Mouse (Mus musculus) thymus, postnatal 4 days (tissue): ENCODE results near the gene Lpo.

ENCODE experiments used
- DNase-seq: peaks from one replicate; pipeline ENCODE4 v3.0.0; 2021

Lpo gene

GRCm38 (mm10) chr11:87802621-87803020 is 25.5 kb downstream of the Lpo start:
- DNase-seq: peak; percentile 48

DNA sequence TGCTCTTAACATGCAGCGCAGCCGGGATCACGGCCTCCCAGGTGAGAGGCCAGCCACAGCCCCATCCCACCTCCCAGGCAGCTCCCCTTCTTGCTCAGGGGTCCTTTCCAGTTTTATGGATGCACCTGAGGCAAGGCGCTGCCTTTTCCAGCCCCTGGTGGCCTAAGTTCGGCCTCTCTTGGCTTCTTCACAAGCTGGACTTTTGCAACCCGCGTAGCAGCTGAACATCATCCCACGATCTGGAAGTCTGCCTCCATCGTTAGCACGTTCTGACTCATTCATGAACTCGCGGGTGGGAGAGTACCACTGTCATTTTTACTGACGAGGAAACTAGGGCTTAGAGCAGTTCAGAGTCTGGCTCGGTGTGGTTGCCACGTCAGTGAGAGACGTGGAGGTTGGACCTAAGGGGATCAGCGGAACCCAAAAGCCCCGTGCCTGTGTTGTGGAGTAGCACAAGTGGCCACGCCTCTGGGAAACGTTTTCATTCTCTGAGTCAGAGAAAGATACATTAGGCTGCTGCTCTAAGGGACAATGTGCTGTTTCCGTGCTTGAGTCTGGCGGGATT is 26.3 kb downstream of the Lpo start:
- no peak for DNase-seq

GRCm38 (mm10) chr11:87793460-87793859 is 34.6 kb downstream of the Lpo start, which contains the start of gene Mpo:
Gene Mpo (plus strand): TSS chr11:87793581.
- DNase-seq: no peak

GRCm38 (mm10) chr11:87790088-87790487 is 38.0 kb downstream of the Lpo start:
- DNase-seq: no peak

- no peak for DNase-seq
These were observed 48.0 kb downstream of the Lpo start for GRCm38 (mm10) chr11:87780130-87780529.

GRCm38 (mm10) chr11:87779392-87779791 is 48.7 kb downstream of the Lpo start:
- DNase-seq: no peak

- DNase-seq: no peak
These were observed 49.2 kb downstream of the Lpo start for GRCm38 (mm10) chr11:87778915-87779314.

DNA sequence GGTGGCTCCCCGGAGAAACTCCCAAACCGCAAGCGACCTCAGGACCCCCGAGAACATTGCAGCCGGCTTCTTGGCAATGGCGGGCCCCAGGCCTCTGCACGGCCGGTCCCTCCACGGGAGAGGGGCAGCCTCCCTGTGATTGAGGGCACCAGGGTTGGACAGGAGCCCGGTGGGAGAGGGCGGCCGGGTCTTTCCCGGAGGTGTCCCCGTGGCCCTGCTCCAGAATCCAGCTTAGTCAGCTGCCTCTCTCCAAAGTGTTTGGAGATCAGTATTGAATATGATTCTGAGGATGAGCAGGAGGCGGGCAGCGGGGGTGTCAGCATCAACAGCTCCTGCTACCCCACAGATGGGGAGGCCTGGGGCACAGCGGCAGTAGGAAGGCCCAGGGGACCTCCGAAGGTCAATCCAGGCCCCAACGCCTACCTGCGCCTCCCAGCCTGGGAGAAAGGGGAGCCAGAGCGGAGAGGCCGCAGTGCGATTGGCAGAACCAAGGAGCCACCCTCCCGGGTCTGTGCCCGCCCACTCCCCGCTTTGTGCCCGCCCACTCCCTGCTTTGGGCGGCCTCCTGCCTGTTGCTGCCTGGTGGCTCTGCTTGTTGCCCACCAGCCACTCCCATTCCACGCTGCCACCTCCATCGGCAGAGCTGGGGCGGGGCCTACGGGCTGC is 49.9 kb downstream of the Lpo start:
- DNase-seq: peak; percentile 65

DNA sequence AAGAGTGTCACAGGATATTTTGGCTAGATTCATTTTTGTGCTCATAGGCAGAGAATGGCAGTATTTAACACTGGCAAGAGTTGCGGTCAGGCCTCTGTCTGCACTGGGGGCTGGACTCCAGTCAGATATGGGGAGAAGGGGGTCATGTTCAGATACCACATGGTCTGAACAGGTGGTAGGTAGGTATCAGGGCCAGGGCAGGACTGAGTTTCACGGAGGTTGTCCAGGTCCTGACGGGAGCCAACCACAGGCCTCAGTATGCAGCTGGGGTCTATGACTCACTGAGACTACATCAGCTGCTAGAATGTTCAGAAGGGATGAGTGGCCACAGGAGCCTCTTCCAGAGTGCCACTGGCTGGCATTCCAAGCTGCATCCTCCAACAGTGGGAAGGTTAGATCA is 55.7 kb downstream of the Lpo start:
- no peak for DNase-seq

DNA sequence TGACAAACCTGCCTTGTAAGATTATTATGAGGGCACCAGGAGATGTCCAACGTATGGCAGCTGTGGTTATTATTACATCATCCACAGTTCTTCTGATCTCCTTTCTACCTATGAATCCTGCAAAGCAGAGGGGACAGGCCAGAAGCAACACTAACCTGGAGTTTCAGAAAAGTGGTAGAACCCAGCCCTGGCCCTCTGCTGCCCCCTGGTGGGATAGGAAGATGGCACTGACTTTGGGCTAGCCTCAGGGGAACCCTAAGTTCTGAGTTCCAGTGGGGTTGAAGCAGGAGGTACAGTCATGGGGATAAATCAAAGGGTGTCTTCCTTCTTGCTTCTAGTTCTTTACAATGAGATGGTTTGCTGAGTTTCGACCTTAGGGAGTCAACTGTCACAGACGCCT is 57.1 kb downstream of the Lpo start:
- DNase-seq: peak; percentile 95

GRCm38 (mm10) chr11:87768745-87769144 is 59.3 kb downstream of the Lpo start:
- no peak for DNase-seq

- DNase-seq: peak; percentile 45
These were observed 63.9 kb downstream of the Lpo start for GRCm38 (mm10) chr11:87763988-87764876.

GRCm38 (mm10) chr11:87763511-87763987 is 64.5 kb downstream of the Lpo start:
- peak; percentile 40 for DNase-seq

GRCm38 (mm10) chr11:87762702-87763385 is 65.2 kb downstream of the Lpo start:
- no peak for DNase-seq

- peak; percentile 33 for DNase-seq
These were observed 66.0 kb downstream of the Lpo start for GRCm38 (mm10) chr11:87761806-87762701.

DNA sequence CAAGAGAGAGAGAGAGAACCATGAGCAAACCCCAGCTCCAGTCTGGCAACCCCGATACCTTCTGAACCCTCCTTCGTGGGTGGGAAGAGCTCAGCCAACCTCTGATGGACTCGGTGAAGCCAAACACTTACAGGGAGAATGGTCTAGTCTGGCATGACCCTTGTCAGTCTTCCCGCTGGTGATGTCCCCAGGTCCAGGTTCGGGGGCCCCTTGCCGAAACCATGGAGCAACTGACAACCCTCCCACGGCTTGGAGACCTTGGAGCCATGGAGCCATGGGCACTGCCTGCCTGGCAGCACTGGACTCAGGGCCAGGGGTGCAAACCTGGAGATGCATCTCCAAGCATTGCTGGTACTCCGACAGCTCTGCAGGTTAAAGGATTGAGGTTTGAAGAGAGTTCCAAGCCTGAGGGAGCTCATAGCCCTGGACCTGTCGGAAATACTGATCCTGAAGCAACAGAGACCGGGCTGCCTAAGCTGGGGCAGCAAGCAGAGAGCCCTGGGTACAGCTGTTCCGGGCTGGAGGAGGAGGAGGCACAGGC is 66.8 kb downstream of the Lpo start:
- DNase-seq: peak; percentile 50

DNA sequence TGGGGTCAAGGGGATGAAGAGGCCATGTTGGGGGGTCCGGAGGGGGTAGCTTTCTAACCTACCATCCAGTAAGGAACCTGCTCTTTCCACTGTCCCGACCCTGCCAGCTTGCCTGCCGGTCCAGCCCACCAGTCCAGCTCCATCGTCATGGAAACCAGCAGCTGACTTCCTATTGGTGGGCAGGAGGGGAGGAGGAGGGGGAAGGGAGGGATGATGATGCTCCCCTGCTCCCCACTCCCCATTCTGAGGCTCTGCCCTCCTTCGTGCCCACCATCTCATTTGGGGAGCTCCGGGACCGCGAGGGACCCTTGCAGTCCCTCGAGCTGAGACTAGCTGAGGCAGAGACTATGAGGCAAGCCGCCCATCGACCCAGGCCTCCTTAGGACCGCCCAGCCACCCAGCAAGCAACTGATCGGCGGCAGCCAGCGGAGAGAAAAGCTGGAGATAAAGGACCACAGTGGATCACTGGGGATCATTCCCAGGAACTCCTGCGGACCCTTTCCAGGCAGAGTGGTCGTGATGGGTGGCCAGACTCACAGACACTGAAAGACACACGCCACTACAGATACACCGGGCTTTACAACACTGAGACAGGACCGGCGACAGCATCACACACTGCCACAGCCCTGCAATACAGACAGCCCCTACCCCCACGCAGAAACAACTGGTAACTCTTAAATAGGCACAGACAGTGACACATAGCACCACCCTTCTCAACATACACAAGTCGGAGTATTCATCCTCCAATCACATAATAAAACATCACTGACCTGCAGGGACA is 67.6 kb downstream of the Lpo start, which contains the start of gene Tspoap1:
Gene Tspoap1, plus strand, starts transcription at position 241 of the 781 bp plus-strand sequence.
- peak; percentile 74 for DNase-seq

DNA sequence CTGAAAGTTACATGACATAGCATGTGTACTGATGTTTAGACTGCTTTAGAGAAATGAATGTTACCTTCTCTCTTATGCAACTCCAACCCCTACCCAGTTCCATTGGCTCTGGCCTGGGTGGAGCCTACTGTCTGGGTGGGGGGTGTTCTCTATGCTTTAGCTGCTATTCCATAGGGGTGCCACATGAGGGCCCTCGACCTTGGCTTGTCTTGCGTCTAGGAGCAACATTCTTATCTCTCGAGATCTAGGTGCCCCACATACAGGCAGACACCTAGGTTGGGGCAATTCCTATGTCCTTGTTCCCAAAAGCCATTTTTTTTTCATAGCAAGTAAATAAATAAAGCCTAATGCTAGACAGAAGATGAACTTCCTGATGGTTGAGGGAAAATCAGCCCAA is 68.5 kb downstream of the Lpo start:
- peak; percentile 93 for DNase-seq

GRCm38 (mm10) chr11:87758957-87759608 is 69.0 kb downstream of the Lpo start:
- DNase-seq: peak; percentile 27
